Mouse (Mus musculus): ENCODE data around the gene Ncf1.

Gene Ncf1

GRCm38 (mm10) chr5:134206721-134207120 lies 22.7 kb downstream of the Ncf1 start:
- DNase-seq = no peak

- DNase-seq = no peak
These were observed 35.8 kb downstream of the Ncf1 start for GRCm38 (mm10) chr5:134193664-134194063.

GRCm38 (mm10) chr5:134188571-134188970 lies 40.9 kb downstream of the Ncf1 start:
- no peak for DNase-seq

- DNase-seq = no peak
These were observed 42.3 kb downstream of the Ncf1 start for GRCm38 (mm10) chr5:134186961-134187731.

- no peak for DNase-seq
These were observed 43.4 kb downstream of the Ncf1 start for GRCm38 (mm10) chr5:134186059-134186458.

GRCm38 (mm10) chr5:134183880-134184808 lies 45.3 kb downstream of the Ncf1 start, which contains the start of gene Gtf2ird2:
Gene Gtf2ird2 (plus strand): TSS chr5:134184019.
- DNase-seq = peak; percentile 100

GRCm38 (mm10) chr5:134183162-134183561 lies 46.3 kb downstream of the Ncf1 start:
- no peak for DNase-seq

GRCm38 (mm10) chr5:134182735-134183134 lies 46.7 kb downstream of the Ncf1 start:
- DNase-seq = peak; percentile 97

- DNase-seq = peak; percentile 93
These were observed 47.3 kb downstream of the Ncf1 start for GRCm38 (mm10) chr5:134182172-134182571.

- no peak for DNase-seq
These were observed 49.6 kb downstream of the Ncf1 start for GRCm38 (mm10) chr5:134179871-134180270.

GRCm38 (mm10) chr5:134178536-134178935 lies 50.9 kb downstream of the Ncf1 start:
- no peak for DNase-seq

GRCm38 (mm10) chr5:134176169-134176881 lies 53.1 kb downstream of the Ncf1 start, which contains the start of gene Rcc1l:
Gene Rcc1l (minus strand): TSS chr5:134176774.
- peak; percentile 98 for DNase-seq

- no peak for DNase-seq
These were observed 53.7 kb downstream of the Ncf1 start for GRCm38 (mm10) chr5:134175696-134176095.

GRCm38 (mm10) chr5:134173206-134173605 lies 56.2 kb downstream of the Ncf1 start:
- DNase-seq = no peak

- no peak for DNase-seq
These were observed 59.3 kb downstream of the Ncf1 start for GRCm38 (mm10) chr5:134170167-134170566.
